In genomic region chr2:156722071-156722575, GRCm38 (mm10) we compare ENCODE assay signal across 8 mouse cellular contexts. TPM values are rescaled to one million over a fixed set of nuclear protein-coding genes. Genes with fewer than 3 reads are reported as not detected.
DNase-seq lines count a peak whose midpoint lies in the region; ATAC-seq and TF ChIP-seq lines count a peak whose summit lies in the region.

No protein-coding gene starts in this region.

- H3K36me3 ChIP-seq in G1E (replicated peaks) = peaks cover 35% of the 10 kb centered on the region
- 0 out of 2 replicates have a peak, but pooled peaks cover 4% of the 10 kb centered on the region for H3K36me3 ChIP-seq in forebrain, embryonic 14.5 days (ENCODE audit: control insufficient read depth, insufficient read depth, low read length)

- peak; percentile 45 for DNase-seq in G1E (ENCODE audit: low spot score)
- peak; percentile 47 for DNase-seq in forebrain, embryonic 14.5 days (ENCODE audit: low spot score)
- peak; percentile 83 to 85 for DNase-seq in heart, postnatal 10 days
- DNase-seq in kidney, postnatal 36 days = peak; percentile 76 to 81
- peak; percentile 92 for DNase-seq in lung, postnatal 10 days
- DNase-seq in right cerebral cortex, adult 2 months (ENCODE audit: low spot score in 2 of 2) = peak; percentile 74 to 79

- H3K4me1 ChIP-seq in G1E (ENCODE audit: insufficient read depth, low read depth, low read length) = peaks cover 88% of the 10 kb centered on the region
- no peaks in the 10 kb centered on the region; the same call in none of the 2 replicates for H3K4me1 ChIP-seq in bone marrow, adult 2 months (ENCODE audit: control insufficient read depth, insufficient read depth, low read length)
- peaks cover 57% of the 10 kb centered on the region for H3K4me1 ChIP-seq in forebrain, embryonic 14.5 days (ENCODE audit: control insufficient read depth, insufficient read depth, low read length)

- H3K27me3 ChIP-seq in G1E (ENCODE audit: insufficient read depth, low read length) = no peaks in the 10 kb centered on the region
- no peaks in the 10 kb centered on the region for H3K27me3 ChIP-seq in forebrain, embryonic 14.5 days (replicated peaks; ENCODE audit: control insufficient read depth, insufficient read depth, low read length)

- H3K27ac ChIP-seq in bone marrow, adult 2 months (ENCODE audit: control insufficient read depth, insufficient read depth, low read depth, low read length, poor library complexity) = peak overlapping the region; percentile 3; the same call in 1 of the 2 replicates
- H3K27ac ChIP-seq in forebrain, embryonic 14.5 days (ENCODE audit: low read depth, low read length) = peak overlapping the region; percentile 91

- TF ChIP-seq POLR2A in bone marrow, adult 2 months (IDR thresholded peaks at IDR 0.05; ENCODE audit: borderline replicate concordance, control insufficient read depth, low read depth, low read length) = peak; percentile 51; the same call in 1 of the 2 replicates

- ATAC-seq in G1E (ENCODE audit: extremely low read depth, insufficient number of reproducible peaks, low FRiP score, poor library complexity, severe bottlenecking) = no peak
- ATAC-seq in forebrain, embryonic 14.5 days = no peak
- no peak for ATAC-seq in activated CD4-positive, CD25-positive, alpha-beta regulatory T cell, adult 4 months

- no peaks in the 10 kb centered on the region for H3K9me3 ChIP-seq in G1E (replicated peaks)
- no peaks in the 10 kb centered on the region for H3K9me3 ChIP-seq in forebrain, embryonic 14.5 days (replicated peaks; ENCODE audit: control insufficient read depth, low read length)

- WGBS in bone marrow, adult 2 months = 2% methylated on average over 15 of the region's 15 CpGs
- WGBS in forebrain, embryonic 14.5 days = 2% methylated on average over 15 of the region's 15 CpGs

- peak overlapping the region; percentile 81 for H3K4me2 ChIP-seq in forebrain, embryonic 14.5 days (ENCODE audit: low read length)

- intact Hi-C loops in heart, postnatal 10 days (cut with DNase I) = loop anchor here (5.0 to 10.0 kb wide), 4 partner anchors 40 to 353 kb away; partner anchors contain the start of genes Ndrg3, Soga1 and Tgif2

- H3K4me3 ChIP-seq in G1E (ENCODE audit: low read depth, low read length) = peak overlapping the region; percentile 88
- peak overlapping the region; percentile 85 for H3K4me3 ChIP-seq in bone marrow, adult 2 months (replicated peaks; ENCODE audit: control insufficient read depth, low read depth, low read length)
- H3K4me3 ChIP-seq in forebrain, embryonic 14.5 days (ENCODE audit: low read depth, low read length) = peak overlapping the region; percentile 97

- TF ChIP-seq CTCF in G1E (IDR thresholded peaks at IDR 0.05; ENCODE audit: low read depth, low read length) = no peak
- no peak for TF ChIP-seq CTCF in bone marrow, adult 2 months (IDR thresholded peaks at IDR 0.05; ENCODE audit: control insufficient read depth, insufficient read depth, low read length)

- peak overlapping the region; percentile 99 for H3K9ac ChIP-seq in forebrain, embryonic 14.5 days (ENCODE audit: low read length)

RNA-seq across cellular contexts. Expression of gene Myl9, which starts 53.1 kb away (rescaled TPM):
- not detected in 2 replicates for total RNA-seq in G1E (2014; fragmentation: Nextera tagmentation)
- total RNA-seq in G1E (2017) = 1.3 TPM in 1 of 2 replicates, not detected in the other
- polyA plus RNA-seq in G1E (2012) = 0.43 and 0.44 TPM in 2 replicates
- polyA plus RNA-seq in bone marrow, adult 2 months (2011; ENCODE audit: insufficient read depth, insufficient read length, low replicate concordance, missing spikeins) = 59.5 and 110 TPM in 2 replicates
- 40.5 and 44.1 TPM in 2 replicates for polyA plus RNA-seq in forebrain, embryonic 14.5 days (2014; fragmentation: Nextera tagmentation; extraction: Ambion mirVana)
- 100 to 1,000 TPM; 391 to 523 TPM for total RNA-seq in heart, postnatal 10 days (2021)
- polyA plus RNA-seq in activated CD4-positive, CD25-positive, alpha-beta regulatory T cell, adult 4 months (2017; shearing (Covaris generic)) = not detected

Comparison
In these comparisons a context has a peak if more than half of its experiments do, and no peak if none do; other contexts are left out.
1. RNA of gene Myl9, which starts 53.1 kb away (polyA plus RNA-seq): 59.5 to 110 TPM in bone marrow, adult 2 months and 40.5 to 44.1 TPM in forebrain, embryonic 14.5 days; 0.43 to 0.44 TPM in G1E and not detected in activated CD4-positive, CD25-positive, alpha-beta regulatory T cell, adult 4 months; every median in the first group is over 10 times any median in the second.
2. Peak in every context shown above with its lines, with median percentiles within 50 percentile points of each other: DNase-seq and H3K4me3 ChIP-seq.